Mouse (Mus musculus) cerebellum, adult 2 months (tissue): ENCODE measurements around the gene Tmprss13.

Source experiments
- CTCF ChIP-seq: fragments of 200-500 bp; IDR thresholded peaks from 2 replicates; pipeline ENCODE4 v1.5.1; 2011; ENCODE audit warnings: low read depth, mild to moderate bottlenecking, control low read depth, low read length, moderate library complexity, borderline replicate concordance; ENCODE audit not compliant: insufficient read depth
- POLR2A ChIP-seq: fragments of 200-500 bp; IDR thresholded peaks from 2 replicates; pipeline ENCODE4 v1.6.1; 2011; ENCODE audit warnings: low read length, control low read depth, borderline replicate concordance; ENCODE audit not compliant: insufficient read depth

- TF ChIP-seq CTCF: no peak
- no peak for TF ChIP-seq POLR2A
These were observed 36.3 kb downstream of the Tmprss13 start for GRCm38 (mm10) chr9:45355192-45355591.
